Mouse (Mus musculus) T-helper 17 cell (primary cell): Measurements from ENCODE around the gene Ephb1.

Experiments used
- in situ Hi-C, 2 experiments: fragments of 300-600 bp; cut with MboI, MseI; formaldehyde crosslinking; loops; 1 replicate in 1 of 2; 2 replicates in 1 of 2; pipeline ENCODE4 v1.15.1; 2025; ENCODE audit warnings: high pct_unique_total_duplicates in 2 of 2

Ephb1 gene

DNA sequence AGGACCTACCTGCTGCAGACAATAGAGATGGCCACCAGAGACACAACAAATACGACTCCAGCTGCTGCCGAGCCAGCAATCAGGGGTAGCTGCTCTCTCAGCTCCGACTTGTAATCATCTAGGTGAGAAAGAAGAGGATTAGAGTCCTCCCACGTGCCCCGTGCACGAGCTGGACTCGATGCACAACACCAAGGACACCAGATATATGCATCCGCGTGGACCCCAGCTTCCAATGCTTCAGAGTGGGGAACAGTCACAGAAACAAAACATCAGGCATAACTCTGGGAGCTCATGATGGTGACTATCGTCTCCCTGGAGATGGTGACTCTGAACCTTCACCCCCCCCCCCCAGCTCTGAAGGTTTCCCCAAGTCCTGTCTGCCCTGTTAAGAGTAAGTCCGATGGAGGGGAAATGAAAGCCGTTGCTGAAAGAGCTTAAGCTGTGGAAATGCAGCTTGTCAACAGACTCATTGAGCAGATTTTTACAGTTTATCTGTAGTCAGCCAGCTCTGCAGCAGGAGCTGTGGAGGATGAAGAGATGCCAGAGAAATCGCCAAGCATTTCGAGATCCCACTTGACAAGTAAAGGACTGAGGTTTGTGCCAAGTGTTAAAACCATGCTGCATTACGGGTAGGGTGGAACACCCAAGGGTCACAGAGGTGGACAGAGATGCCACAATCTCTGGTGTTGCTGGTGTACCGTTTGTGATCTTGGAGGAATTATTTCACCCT, 357.6 kb downstream of the Ephb1 start:
- in situ Hi-C loops = no loop called here

DNA sequence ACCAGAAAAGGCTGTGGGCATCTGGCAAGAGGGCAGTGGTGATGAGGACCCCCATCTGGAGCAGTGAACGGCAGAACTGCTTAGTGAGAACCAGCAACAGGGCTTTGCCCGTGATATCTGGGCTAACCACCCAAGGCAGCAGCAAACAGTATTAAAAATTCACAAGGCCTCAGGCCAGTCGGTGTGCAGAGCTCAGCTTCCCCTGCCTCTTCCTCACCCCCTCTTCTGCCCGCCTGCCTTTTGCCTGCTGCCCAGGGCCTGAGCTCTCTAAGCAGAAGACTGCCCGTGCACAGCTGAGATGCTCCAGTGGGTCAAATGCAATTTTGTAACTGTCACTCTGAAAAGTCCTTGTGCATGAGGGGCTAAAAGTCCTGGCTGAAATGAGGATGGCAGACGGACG, 358.3 kb downstream of the Ephb1 start:
- in situ Hi-C loops = no loop called here

DNA sequence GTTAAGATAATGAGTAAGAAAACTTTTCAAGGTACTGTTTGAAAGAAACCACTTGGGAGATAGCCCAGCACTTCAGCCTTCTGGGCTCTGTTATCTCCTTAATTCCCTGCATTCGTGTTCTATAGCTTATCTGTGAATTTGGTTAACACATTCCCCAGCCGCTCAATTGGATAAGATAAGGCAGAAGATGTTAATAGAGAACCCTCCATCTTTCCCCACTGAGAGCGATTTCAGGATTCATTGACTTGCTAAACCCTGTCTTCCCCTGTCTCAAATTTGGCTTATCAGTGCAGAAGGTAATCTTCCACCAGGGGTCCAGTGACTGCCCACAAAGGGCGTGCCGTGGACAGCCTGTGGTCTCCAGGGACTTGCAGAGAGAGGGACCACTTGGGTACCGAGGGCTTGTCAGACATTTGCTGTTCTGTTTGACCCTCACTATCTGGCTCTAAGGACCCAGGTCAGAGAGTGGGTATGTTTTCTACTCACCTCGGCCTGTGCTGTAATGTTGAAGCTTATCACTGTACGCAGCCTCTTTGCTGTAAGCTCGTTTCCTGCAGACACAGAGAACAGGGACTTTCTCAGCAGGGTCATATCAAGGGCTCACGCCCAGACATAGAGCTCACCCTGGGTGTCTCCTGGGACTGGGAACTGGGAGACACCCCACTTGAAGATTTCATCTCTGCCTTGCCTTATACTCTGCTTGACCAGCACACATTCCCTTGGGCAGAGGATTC, 358.9 kb downstream of the Ephb1 start:
- in situ Hi-C loops = no loop called here

DNA sequence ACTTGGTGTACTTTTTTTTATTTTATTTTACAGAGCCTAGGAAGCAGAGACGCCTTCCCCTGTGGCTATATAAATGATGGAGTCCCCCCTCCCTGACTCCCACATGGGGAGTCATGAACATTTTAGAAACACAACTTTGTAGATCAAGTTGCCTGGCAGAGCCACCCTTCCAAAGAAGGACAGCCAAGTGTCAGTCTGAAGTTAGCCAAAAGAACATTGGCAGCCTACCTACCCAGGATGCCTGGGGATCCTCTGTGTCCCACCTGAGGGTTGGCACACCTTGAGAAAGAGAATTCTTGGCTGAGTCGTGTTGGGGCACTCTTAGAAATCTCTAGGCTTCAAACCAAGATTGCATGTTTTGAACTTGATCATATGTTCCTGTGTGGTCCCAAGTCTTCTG, 360.4 kb downstream of the Ephb1 start:
- in situ Hi-C loops = no loop called here

DNA sequence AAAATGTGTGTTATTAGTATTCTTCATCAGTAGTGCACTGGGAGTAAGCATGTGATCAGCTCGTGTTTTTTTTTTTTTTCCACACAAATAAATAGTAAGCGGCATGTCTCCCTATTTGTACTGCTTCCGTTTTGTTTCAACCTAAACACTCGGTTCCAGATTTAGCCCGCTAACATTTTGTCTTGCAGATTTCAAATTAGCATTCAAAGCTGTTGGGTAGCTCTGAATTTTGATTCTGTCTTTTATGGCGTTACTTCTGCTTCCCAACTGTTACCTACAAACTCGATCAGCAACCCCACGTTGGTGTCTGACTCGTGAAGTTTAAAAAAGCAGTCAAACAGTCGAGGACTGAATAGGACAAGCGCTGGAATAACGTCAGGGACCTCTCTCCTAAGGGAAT, 363.7 kb downstream of the Ephb1 start:
- in situ Hi-C loops = no loop called here

DNA sequence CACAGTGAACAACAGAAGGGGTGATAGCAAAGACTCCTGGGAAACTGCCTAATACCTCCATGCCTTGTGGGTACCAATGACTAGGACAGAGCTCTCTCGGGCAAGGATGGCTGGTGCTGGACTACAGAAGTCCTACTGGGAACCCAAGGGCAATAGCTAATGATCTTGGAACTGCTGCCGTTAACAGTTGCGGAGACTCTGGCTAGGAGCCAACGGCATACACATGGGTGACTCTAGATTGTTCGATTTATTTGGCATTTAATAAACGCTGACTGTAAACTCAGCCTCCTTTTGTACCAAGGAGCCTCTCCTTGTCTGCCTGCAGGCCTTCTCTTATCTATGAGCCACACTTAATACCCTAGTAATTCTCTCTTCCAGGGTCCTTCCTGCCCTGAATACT, 364.5 kb downstream of the Ephb1 start:
- in situ Hi-C loops = no loop called here

DNA sequence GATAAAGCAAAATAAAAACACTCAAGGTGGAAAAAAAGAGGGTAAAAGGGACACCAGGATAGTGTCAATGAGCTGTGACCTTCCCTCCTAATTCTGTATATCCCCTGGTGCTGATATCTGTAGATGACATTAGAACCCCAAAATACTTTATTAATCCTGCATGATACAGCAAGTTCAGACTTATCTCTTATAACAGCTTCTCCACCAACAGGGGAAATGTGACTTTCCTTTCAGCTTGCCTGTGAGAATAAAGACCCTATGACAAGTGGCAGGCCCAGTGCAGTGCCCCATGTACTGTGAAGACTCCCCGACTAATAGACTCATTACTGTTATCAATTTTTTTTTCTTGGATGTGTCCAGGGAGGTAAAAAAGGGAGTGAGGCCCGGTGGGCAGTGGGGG, 367.6 kb downstream of the Ephb1 start:
- in situ Hi-C loops = loop anchor here in 1 of 2 experiments (10.0 kb wide), 1 partner anchor 708 kb away; no protein-coding TSS in a partner anchor

DNA sequence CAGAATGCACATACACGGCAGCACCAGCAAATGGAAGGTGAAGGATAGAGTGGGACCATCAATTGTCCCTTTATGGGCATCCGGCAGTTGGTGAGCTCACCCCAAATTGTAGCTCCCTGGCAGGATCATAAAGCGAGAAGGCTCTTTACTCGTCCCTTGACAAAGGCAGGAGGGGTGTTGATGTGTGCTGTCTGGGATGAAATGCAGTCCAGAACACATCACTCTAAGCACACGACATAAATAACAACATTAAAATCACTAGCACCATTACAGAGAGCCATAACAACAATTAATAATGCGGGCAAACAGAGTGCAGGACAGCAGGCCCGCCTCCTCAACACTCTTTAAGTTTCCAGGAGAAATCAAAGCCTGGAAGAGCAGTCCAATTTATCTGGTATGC, 372.1 kb downstream of the Ephb1 start:
- in situ Hi-C loops = loop anchor here in 1 of 2 experiments (10.0 kb wide), 1 partner anchor 712 kb away; no protein-coding TSS in a partner anchor

DNA sequence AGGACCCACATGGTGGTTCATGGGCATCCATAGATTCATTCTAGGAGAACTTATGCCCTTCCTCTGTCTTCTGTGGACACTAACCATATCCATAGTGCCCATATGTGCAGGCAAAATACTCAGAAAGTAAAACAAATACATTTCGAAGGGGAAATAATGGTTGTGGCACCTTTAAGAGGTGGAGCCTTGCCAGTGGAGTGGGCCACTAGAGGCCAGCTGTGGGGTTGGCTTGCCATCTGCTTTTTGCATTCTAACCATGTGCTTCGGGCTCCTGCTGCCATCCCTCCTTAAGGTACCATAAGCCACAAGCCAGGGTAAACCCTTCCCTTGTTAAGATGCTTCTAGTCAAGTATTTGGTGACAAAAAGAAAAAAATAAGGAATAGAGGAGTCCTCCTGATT, 373.3 kb downstream of the Ephb1 start:
- in situ Hi-C loops = loop anchor here in 1 of 2 experiments (10.0 kb wide), 1 partner anchor 714 kb away; no protein-coding TSS in a partner anchor

DNA sequence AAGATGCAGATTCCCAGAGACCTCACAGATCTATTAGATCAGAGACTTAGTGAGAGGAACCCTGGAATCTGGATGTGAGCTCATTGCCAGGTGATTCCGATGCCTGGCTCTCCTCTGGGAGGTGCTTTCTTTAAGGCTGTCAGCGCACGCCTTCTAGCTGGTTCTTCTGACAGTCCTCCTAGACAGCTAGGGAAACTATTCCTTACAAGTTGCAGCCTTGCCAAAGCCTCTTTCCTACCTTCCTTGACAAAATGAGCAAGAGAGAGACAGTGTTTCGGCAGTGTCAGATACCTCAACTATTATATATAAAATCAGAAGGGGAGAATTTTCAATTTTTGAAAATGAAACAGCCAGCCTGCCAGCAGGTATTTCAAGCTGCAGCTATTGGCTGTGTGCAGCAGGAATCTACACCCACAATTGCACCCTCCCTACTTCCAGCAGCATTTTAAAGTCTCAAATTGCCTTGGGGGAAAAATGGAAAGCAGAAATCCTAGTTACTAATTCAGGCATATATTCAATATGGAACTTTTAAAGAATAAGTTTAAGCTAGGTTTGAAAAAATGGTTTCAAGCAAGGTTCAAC, 377.5 kb downstream of the Ephb1 start:
- in situ Hi-C loops = no loop called here

DNA sequence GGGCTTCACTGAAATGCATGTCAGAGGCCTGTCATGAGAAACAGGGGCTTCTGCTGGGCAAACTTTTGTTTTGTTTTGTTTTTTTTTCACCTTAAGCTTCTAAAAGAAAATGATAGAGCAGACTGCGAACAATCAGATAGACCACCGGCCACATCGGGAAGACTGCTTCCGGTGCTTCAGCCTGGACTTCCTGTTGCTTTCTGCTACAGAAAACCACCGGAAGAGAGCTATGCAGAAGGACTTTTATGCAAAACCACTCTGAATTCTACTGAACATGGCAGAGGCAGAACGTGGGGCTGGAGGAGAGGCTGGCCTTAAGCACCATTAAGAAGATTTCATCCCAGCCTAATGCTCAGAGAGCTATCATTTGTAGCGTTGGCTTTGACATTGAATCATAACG, 382.2 kb downstream of the Ephb1 start:
- in situ Hi-C loops = no loop called here

DNA sequence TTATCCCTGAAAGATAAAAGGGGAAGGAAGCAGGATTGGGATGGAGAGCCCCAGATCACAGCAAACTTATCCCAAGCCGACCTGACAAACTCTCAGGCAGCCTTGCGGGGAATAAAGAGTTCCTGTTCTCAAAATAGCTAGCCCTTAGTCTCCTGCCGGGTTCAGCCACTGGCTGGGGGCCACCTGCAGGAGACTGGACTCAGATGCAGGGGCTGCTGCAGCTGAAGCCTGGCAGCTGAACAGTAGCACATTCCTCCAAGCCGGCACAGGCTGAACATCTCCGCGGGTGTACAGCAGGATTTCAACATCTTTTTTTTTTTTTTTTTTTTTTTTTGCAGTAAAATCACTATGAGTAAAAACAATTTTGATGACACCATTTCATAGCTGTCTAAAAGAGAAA, 382.7 kb downstream of the Ephb1 start:
- in situ Hi-C loops = no loop called here

DNA sequence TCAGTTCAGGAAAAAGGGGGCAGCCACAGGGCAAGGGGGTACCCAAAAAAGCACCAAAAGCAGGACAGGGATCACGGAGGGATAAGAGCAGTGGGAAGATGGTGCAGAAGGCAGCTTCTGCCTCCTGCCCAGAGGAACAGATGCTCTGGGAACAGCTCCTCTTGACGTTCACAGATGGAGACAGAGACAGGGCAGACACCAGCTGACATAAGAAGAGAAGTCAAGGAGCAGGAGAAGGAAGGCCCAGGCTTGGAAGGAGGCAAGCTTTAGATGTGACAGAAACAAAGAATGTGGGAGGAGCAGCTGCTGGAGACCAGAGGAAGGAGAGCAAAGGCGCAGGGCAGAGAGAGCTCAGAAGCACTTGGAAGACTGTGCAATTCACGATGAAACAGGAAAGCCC, 398.3 kb downstream of the Ephb1 start:
- in situ Hi-C loops = no loop called here

DNA sequence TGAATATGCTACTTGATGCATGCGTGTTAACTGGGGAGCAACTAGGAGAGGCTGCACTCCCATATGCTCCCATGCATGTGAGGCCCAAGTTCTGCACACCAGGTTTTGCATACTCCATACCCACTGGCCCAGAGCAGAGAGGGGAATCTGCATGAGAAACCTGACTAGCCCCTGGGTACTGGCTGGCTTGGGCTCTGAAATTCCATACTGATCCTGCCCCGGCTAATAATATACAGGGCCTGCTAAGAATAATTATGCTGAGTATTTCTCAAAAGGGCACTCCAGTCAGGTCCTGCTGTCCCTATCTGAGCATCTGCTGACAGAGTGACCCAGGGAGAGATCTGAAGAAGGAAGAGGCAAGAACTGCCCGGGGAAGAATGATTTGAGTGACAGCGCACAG, 400.0 kb downstream of the Ephb1 start:
- in situ Hi-C loops = no loop called here

DNA sequence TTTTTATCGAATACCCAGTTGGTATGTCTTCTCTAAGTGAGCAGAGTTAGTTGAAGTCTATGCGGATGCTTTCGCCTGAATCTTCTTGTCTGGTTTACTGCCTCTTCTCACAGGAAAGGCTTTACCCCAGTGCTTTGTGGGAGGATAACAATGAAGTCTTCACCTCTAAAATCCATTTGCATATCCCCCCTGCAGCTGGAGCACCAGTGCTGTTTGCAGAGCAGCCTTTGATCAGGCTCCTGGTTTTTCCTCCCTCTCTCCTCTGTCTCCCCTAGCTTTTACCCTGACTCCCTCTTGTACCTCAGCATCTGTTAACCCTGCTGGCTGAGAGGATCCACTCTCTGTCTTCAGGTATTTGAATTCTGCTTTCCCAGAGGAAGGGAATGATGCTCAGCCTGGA, 404.4 kb downstream of the Ephb1 start:
- in situ Hi-C loops = no loop called here

DNA sequence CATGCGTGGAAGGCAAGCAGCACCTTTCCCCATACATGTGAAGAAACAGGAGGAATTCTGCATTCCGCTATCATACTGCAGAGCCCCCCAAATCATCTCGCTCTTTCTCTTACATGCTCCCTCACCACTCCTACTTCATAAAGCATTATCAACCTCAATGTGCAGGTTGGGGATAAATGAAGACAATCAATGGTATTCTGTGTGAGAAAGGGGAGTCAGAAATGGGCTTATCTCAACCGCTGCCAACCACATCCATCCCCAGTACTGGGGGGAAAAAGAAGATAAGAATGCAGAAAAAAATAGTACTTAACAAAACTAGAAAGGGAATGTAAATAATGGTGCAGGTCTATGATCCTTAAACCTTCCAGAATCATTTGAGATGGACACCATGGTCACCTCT, 408.7 kb downstream of the Ephb1 start:
- in situ Hi-C loops = no loop called here

DNA sequence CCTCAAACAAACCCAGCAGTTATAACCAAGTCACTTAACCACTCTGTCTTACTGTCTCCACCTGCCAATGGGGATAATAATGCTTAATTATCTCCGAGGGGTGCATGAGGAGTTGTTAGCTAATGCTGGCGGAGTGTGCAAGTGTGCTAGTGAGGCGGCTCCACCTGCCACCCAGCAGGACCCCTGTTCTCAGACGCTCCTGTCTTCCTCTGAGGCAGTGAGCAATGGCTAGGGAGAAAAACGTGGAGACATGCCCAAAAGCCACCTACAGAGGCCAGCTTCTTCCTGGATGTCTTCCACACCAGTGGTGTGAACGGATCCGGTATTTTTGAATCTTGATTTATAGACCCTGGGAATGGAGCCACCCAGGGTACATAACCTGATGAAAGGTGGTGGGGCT, 409.2 kb downstream of the Ephb1 start:
- in situ Hi-C loops = no loop called here

DNA sequence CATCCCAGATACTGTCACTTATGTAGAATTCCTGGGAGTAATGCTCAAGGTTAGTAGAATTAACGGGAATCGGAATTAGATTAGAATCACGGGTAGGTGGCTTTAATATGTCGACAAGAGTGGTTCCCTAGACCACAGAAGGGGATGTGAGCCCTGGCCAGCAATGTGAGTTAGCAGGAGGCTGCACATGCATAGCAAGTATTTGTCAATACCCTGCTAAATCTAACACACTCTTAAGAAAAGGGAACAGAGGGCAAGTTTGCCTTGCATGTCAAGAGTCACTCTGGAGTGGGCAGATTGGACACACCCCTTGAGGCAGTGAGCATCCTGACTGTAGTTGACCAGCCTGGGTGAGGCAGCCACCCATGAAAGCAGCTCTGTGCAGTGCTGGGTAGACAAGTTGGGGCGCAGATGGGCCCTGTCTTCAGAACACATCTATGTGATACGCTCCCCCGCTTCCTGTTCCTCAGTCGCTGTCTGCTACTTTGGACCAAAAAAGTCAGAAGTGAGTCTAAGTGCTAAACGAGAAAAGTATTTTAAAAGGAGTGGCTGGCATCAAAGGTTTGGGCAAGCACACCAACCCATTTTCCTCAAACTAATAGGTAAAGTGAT, 412.3 kb downstream of the Ephb1 start:
- in situ Hi-C loops = no loop called here

DNA sequence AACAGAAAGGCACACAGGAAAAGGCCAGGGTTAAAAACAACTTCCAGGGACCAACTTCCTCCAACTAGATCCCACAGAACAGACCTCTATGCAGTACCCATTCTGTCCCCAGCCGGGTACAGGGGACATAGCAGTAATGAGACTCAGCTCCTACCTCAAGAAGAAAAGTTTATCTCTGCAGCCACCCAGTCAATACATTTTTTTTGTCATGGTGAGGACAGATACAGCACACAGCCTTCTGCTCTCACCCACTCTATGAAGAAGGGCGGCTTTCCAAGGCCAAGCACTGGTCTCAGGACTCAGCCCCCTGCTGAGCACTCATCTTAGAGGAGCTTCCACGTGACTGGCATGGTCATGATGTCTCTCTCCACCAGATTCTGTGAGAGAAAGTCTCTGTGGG, 414.3 kb downstream of the Ephb1 start:
- in situ Hi-C loops = no loop called here

DNA sequence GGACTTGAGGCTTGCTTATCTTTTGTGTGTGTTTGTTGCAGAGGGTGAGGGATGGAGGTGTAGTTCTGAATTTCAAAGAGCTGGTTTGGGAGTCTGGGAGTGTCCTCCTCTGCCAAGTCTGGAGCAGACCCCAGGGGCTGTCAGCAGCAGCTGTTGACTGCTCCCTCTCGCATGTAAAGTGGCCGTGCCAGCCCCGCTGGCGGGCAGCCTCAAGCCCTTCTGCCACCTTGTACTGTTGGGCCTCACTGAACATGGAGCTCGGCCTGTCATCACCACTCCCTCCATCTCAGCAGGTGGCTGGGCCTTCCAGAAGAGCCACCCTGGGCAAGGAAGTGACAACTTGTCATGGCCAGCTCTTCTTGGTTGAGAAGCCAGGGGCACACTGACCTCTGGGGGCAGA, 415.5 kb downstream of the Ephb1 start:
- in situ Hi-C loops = no loop called here

DNA sequence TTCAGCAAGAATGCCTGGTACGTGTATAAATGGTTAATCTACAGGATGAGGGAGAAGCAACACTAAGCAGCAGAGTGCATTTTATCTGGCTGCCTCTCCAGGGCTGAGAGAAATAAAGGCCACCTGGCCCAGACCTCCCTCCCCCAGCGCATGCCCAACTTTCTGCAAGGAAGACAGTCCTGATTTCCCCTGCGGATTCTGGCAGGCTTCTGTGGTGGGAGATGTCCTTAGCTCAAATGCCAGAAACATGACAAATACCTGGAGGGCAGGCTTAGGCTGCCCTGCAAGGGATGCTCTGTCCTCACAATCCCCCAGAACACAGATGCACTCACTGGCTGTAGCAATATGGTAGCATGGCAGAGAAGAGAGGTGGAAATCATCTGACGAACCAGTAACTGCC, 416.4 kb downstream of the Ephb1 start:
- in situ Hi-C loops = no loop called here

DNA sequence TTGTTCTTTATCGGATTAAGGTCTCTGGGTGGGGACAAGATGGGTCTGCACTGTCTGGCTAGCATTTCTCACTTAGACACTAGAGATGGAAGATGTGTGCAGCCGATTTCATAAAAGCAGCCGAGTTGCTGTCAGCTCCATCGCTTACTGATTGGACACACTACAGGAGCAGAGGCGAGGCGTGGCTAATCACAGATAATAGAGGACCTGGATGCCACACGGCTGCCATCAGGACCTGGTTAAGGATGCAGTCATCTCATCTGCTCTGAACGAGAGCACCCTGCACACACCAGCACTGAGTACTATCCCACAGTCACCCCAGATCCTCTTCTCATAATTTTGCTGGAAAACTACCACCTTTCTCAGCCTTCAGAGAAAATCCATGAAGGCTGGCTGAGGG, 419.6 kb downstream of the Ephb1 start:
- in situ Hi-C loops = no loop called here
